In genomic region chr8:94153451-94153850, GRCm38 (mm10) we compare ENCODE assay signal across 9 mouse cellular contexts. TPM values are rescaled to one million over a fixed set of nuclear protein-coding genes. Genes with fewer than 3 reads are reported as not detected.
DNase-seq lines count a peak whose midpoint lies in the region; ATAC-seq and TF ChIP-seq lines count a peak whose summit lies in the region.
"Had no signal": no experiment of that assay in that cellular context is flagged by ENCODE, and none has a peak within 500 bp of the region (broad histone marks: within the 10 kb centered on the region; RNA-seq: fewer than 3 reads in every experiment).

No protein-coding gene starts in this region.

- peak overlapping the region; percentile 97 for H3K27ac ChIP-seq in left cerebral cortex, adult 2 months
- H3K27ac ChIP-seq in hindbrain, embryonic 11.5 days (ENCODE audit: low read depth, low read length): no peak overlapping the region
- peak overlapping the region; percentile 55 for H3K27ac ChIP-seq in neural tube, embryonic 13.5 days (replicated peaks)

- H3K4me1 ChIP-seq in hindbrain, embryonic 11.5 days (replicated peaks; ENCODE audit: control insufficient read depth, insufficient read depth, low read length): peaks cover 2% of the 10 kb centered on the region; the same call in 1 of the 2 replicates
- peaks cover 29% of the 10 kb centered on the region for H3K4me1 ChIP-seq in neural tube, embryonic 13.5 days (replicated peaks)

- peak overlapping the region; percentile 69 for H3K4me2 ChIP-seq in hindbrain, embryonic 11.5 days (replicated peaks; ENCODE audit: low read depth, low read length)
- H3K4me2 ChIP-seq in neural tube, embryonic 13.5 days: peak overlapping the region; percentile 70

- H3K9me3 ChIP-seq in hindbrain, embryonic 11.5 days (ENCODE audit: control insufficient read depth, low read length): no peaks in the 10 kb centered on the region
- no peaks in the 10 kb centered on the region for H3K9me3 ChIP-seq in neural tube, embryonic 13.5 days

- H3K4me3 ChIP-seq in left cerebral cortex, adult 2 months: peak overlapping the region; percentile 81
- H3K4me3 ChIP-seq in hindbrain, embryonic 11.5 days (ENCODE audit: low read depth, low read length): no peak overlapping the region
- H3K4me3 ChIP-seq in neural tube, embryonic 13.5 days: peak overlapping the region; percentile 45

- peaks cover 2% of the 10 kb centered on the region; the same call in 1 of the 2 replicates for H3K27me3 ChIP-seq in hindbrain, embryonic 11.5 days (ENCODE audit: control insufficient read depth, insufficient read depth, low read length)
- H3K27me3 ChIP-seq in neural tube, embryonic 13.5 days: peaks cover 18% of the 10 kb centered on the region

- DNase-seq in left cerebral cortex, adult 2 months (ENCODE audit: extremely low spot score in 1 of 2, low spot score in 2 of 2): peak; percentile 32 to 53
- no peak for DNase-seq in left cerebral cortex, postnatal 4 days
- DNase-seq in cerebellum, postnatal 14 days: peak; percentile 24 to 45
- DNase-seq in hindbrain, embryonic 11.5 days (ENCODE audit: low spot score): peak; percentile 11
- no peak for DNase-seq in embryo, embryonic 11 days
- no peak for DNase-seq in natural killer cell, adult 2 months (ENCODE audit: low spot score in 2 of 2)
- DNase-seq in c-Kit-positive CD71-positive TER-119-positive erythroid progenitor cells, embryonic 14.5 days (ENCODE audit: low spot score): no peak

- peak; percentile 39; the same call in 1 of the 2 replicates for ATAC-seq in hindbrain, embryonic 11.5 days (ENCODE audit: low FRiP score)
- no peak for ATAC-seq in neural tube, embryonic 13.5 days (ENCODE audit: low read depth)

- intact Hi-C loops in left cerebral cortex, adult 2 months (cut with DNase I): loop anchor here (2.0 kb wide), 2 partner anchors 35 to 55 kb away; partner anchors contain the start of gene Bbs2
- intact Hi-C loops in left cerebral cortex, postnatal 4 days (cut with DNase I): no loop called here

- H3K9ac ChIP-seq in hindbrain, embryonic 11.5 days (ENCODE audit: low read depth, low read length): no peak overlapping the region
- H3K9ac ChIP-seq in neural tube, embryonic 13.5 days: peak overlapping the region; percentile 62

- WGBS in hindbrain, embryonic 11.5 days: 30% methylated on average over 7 of the region's 7 CpGs
- WGBS in neural tube, embryonic 13.5 days: 26% methylated on average over 7 of the region's 7 CpGs

- TF ChIP-seq CTCF in left cerebral cortex, adult 2 months (IDR thresholded peaks at IDR 0.05): no peak

- H3K36me3 ChIP-seq in hindbrain, embryonic 11.5 days (ENCODE audit: control insufficient read depth, insufficient read depth, low read length): no peaks in the 10 kb centered on the region
- no peaks in the 10 kb centered on the region for H3K36me3 ChIP-seq in neural tube, embryonic 13.5 days

RNA-seq across cellular contexts. Expression of gene Mt3, which starts 1.0 kb away (rescaled TPM):
- 100 to 1,000 TPM; 848 to 875 TPM for total RNA-seq in left cerebral cortex, adult 2 months (2021)
- 100 to 1,000 TPM; 204 to 210 TPM for total RNA-seq in left cerebral cortex, postnatal 4 days (2021)
- 11.0 and 13.6 TPM in 2 replicates for polyA plus RNA-seq in hindbrain, embryonic 11.5 days (2014; fragmentation: Nextera tagmentation; extraction: Ambion mirVana)
- 99.3 and 131 TPM in 2 replicates for polyA plus RNA-seq in neural tube, embryonic 13.5 days (2015; fragmentation: Nextera tagmentation; extraction: Ambion mirVana)

RNA-seq across cellular contexts. Expression of gene Mt4, which starts 16.5 kb away (rescaled TPM):
- not detected for total RNA-seq in left cerebral cortex, adult 2 months (2021)
- total RNA-seq in left cerebral cortex, postnatal 4 days (2021): not detected
- not detected in 2 replicates for polyA plus RNA-seq in hindbrain, embryonic 11.5 days (2014; fragmentation: Nextera tagmentation; extraction: Ambion mirVana)
- polyA plus RNA-seq in neural tube, embryonic 13.5 days (2015; fragmentation: Nextera tagmentation; extraction: Ambion mirVana): not detected in 2 replicates
- polyA plus RNA-seq: limb, embryonic 14.5 days had no signal

RNA-seq across cellular contexts. Expression of gene Mt2, which starts 19.0 kb away (rescaled TPM):
- total RNA-seq in left cerebral cortex, adult 2 months (2021): 100 to 1,000 TPM; 384 to 423 TPM
- total RNA-seq in left cerebral cortex, postnatal 4 days (2021): 10 to 100 TPM; 48.9 to 50.5 TPM
- polyA plus RNA-seq in hindbrain, embryonic 11.5 days (2014; fragmentation: Nextera tagmentation; extraction: Ambion mirVana): 24.1 and 29.3 TPM in 2 replicates
- 9.5 and 12.0 TPM in 2 replicates for polyA plus RNA-seq in neural tube, embryonic 13.5 days (2015; fragmentation: Nextera tagmentation; extraction: Ambion mirVana)

RNA-seq across cellular contexts. Expression of gene Mt1, which starts 25.4 kb away (rescaled TPM):
- total RNA-seq in left cerebral cortex, adult 2 months (2021): 100 to 1,000 TPM; 490 to 507 TPM
- total RNA-seq in left cerebral cortex, postnatal 4 days (2021): 10 to 100 TPM; 40.5 to 51.0 TPM
- polyA plus RNA-seq in hindbrain, embryonic 11.5 days (2014; fragmentation: Nextera tagmentation; extraction: Ambion mirVana): 90.1 and 101 TPM in 2 replicates
- polyA plus RNA-seq in neural tube, embryonic 13.5 days (2015; fragmentation: Nextera tagmentation; extraction: Ambion mirVana): 53.8 and 55.6 TPM in 2 replicates

RNA-seq across cellular contexts. Expression of gene Bbs2, which starts 54.7 kb away (rescaled TPM):
- total RNA-seq in left cerebral cortex, adult 2 months (2021): 10 to 100 TPM; 30.7 to 35.9 TPM
- 10 to 100 TPM; 15.8 to 16.1 TPM for total RNA-seq in left cerebral cortex, postnatal 4 days (2021)
- polyA plus RNA-seq in hindbrain, embryonic 11.5 days (2014; fragmentation: Nextera tagmentation; extraction: Ambion mirVana): 20.3 and 29.1 TPM in 2 replicates
- polyA plus RNA-seq in neural tube, embryonic 13.5 days (2015; fragmentation: Nextera tagmentation; extraction: Ambion mirVana): 20.4 and 24.3 TPM in 2 replicates

Comparison
In these comparisons a context has a peak if more than half of its experiments do, and no peak if none do; other contexts are left out.
1. DNase-seq: peak in left cerebral cortex, adult 2 months (2 of 2), cerebellum, postnatal 14 days (2 of 2) and hindbrain, embryonic 11.5 days (single experiment); none in left cerebral cortex, postnatal 4 days (single experiment), embryo, embryonic 11 days (single experiment), natural killer cell, adult 2 months (0 of 2) and c-Kit-positive CD71-positive TER-119-positive erythroid progenitor cells, embryonic 14.5 days (single experiment).
2. RNA of gene Mt3, which starts 1.0 kb away (total RNA-seq): 848 to 875 TPM in left cerebral cortex, adult 2 months; 204 to 210 TPM in left cerebral cortex, postnatal 4 days; every median in the first group is over 4 times any median in the second.
3. RNA of gene Mt2, which starts 19.0 kb away (total RNA-seq): 384 to 423 TPM in left cerebral cortex, adult 2 months; 48.9 to 50.5 TPM in left cerebral cortex, postnatal 4 days; every median in the first group is over 4 times any median in the second.